Mouse (Mus musculus) C2C12 (cell line): Measurements from ENCODE around the gene Ctdnep1.

Source experiments
- CEBPB ChIP-seq: IDR thresholded peaks from one replicate; pipeline ENCODE4 v1.6.1; 2011; ENCODE audit warnings: low read depth, mild to moderate bottlenecking, control low read depth, moderate library complexity
- CTCF ChIP-seq: IDR thresholded peaks from one replicate; pipeline ENCODE4 v1.5.1; 2011; ENCODE audit not compliant: control insufficient read depth, insufficient read depth, insufficient read length
- MYOD1 ChIP-seq: IDR thresholded peaks from one replicate; pipeline ENCODE4 v1.6.1; 2011; ENCODE audit warnings: low read depth; ENCODE audit not compliant: control insufficient read depth, insufficient read length

GRCm38 (mm10) chr11:69947337-69948065 lies 33.5 kb upstream of the Ctdnep1 start:
- TF ChIP-seq CTCF (no peak), MYOD1 (no peak), CEBPB (no peak)
